Mouse (Mus musculus): ENCODE results near the gene Ephb1.

- no peak for TF ChIP-seq CTCF (IDR thresholded peaks at IDR 0.05; ENCODE audit: control insufficient read depth, insufficient read depth, insufficient replicate concordance, low read depth, low read length)
- no peak for TF ChIP-seq POLR2A (IDR thresholded peaks at IDR 0.05; ENCODE audit: control insufficient read depth, low read depth, low read length)
Observed at GRCm38 (mm10) chr9:101934887-101935286, 419.6 kb downstream of the Ephb1 start.
